Mouse (Mus musculus) thymus, adult 2 months (tissue): ENCODE results near the gene AI593442. TPM values are rescaled to one million over a fixed set of nuclear protein-coding genes. Genes with fewer than 3 reads are reported as not detected.

Experiments used
- DNase-seq: peaks from one replicate; pipeline ENCODE4 v3.0.0; 2021
- H3K27ac ChIP-seq: fragments of 200-500 bp; 2 replicates; pipeline ENCODE4 v1.5.1; 2012; ENCODE audit warnings: low read length, control low read depth; ENCODE audit not compliant: control insufficient read depth, insufficient read depth
- H3K27me3 ChIP-seq: fragments of 200-500 bp; 2 replicates; pipeline ENCODE4 v1.6.1; 2012; ENCODE audit warnings: mild to moderate bottlenecking, low read length, moderate library complexity, mixed read lengths; ENCODE audit not compliant: control insufficient read depth, insufficient read depth
- H3K36me3 ChIP-seq: fragments of 200-500 bp; 2 replicates; pipeline ENCODE4 v1.6.1; 2012; ENCODE audit warnings: mild to moderate bottlenecking, low read length, moderate library complexity; ENCODE audit not compliant: control insufficient read depth, insufficient read depth
- H3K4me1 ChIP-seq: fragments of 200-500 bp; replicated peaks from 2 replicates; pipeline ENCODE4 v1.6.1; 2012; ENCODE audit warnings: low read length; ENCODE audit not compliant: control insufficient read depth, insufficient read depth
- H3K4me3 ChIP-seq: fragments of 200-500 bp; 2 replicates; pipeline ENCODE4 v1.5.1; 2012; ENCODE audit warnings: mild to moderate bottlenecking, low read length, control low read depth, moderate library complexity; ENCODE audit not compliant: control insufficient read depth, insufficient read depth
- CTCF ChIP-seq: fragments of 200-500 bp; IDR thresholded peaks from 2 replicates; pipeline ENCODE4 v1.5.1; 2012; ENCODE audit warnings: mild to moderate bottlenecking, control low read depth, low read length, moderate library complexity, borderline replicate concordance; ENCODE audit not compliant: control insufficient read depth, poor library complexity, insufficient read depth; ENCODE audit errors: extremely low read depth
- POLR2A ChIP-seq: fragments of 200-500 bp; IDR thresholded peaks from 2 replicates; pipeline ENCODE4 v1.6.1; 2012; ENCODE audit warnings: mild to moderate bottlenecking, low read length, control low read depth, moderate library complexity; ENCODE audit not compliant: control insufficient read depth, poor library complexity, insufficient read depth; ENCODE audit errors: extremely low read depth
- WGBS: fragments of 180-500 bp; shearing (Covaris S2); methylation state at CpG from one replicate; pipeline ENCODE4 v1.1.7; 2018; 5-methylcytosine and 5-hydroxymethylcytosine counted together
- polyA plus RNA-seq: library from polyadenylated mRNA; depleted of rRNA; stranded (reverse); fragments of >200 nt; gene quantifications from 2 replicates; pipeline ENCODE4 v1.2.3, GENCODE M21; 2012

Gene AI593442
- polyA plus RNA-seq, 1 experiment: 0.05 TPM

GRCm38 (mm10) chr9:52644156-52644555 lies 35.4 kb downstream of the AI593442 start:
- H3K27me3 ChIP-seq: no peaks in the 10 kb centered on the region
- H3K27ac ChIP-seq: no peak overlapping the region
- H3K4me3 ChIP-seq: no peak overlapping the region
- no peaks in the 10 kb centered on the region for H3K36me3 ChIP-seq
- 92% methylated on average over 4 of the region's 4 CpGs for WGBS
- H3K4me1 ChIP-seq: no peaks in the 10 kb centered on the region
- no peak for DNase-seq
- TF ChIP-seq CTCF: no peak
- no peak for TF ChIP-seq POLR2A

GRCm38 (mm10) chr9:52635991-52636390 lies 43.6 kb downstream of the AI593442 start:
- H3K36me3 ChIP-seq: no peaks in the 10 kb centered on the region
- H3K4me3 ChIP-seq: no peak overlapping the region
- no peak overlapping the region for H3K27ac ChIP-seq
- DNase-seq: no peak
- TF ChIP-seq CTCF (no peak), POLR2A (no peak)
- no peaks in the 10 kb centered on the region for H3K27me3 ChIP-seq
- WGBS: 81% methylated on average over 2 of the region's 2 CpGs
- H3K4me1 ChIP-seq: no peaks in the 10 kb centered on the region

GRCm38 (mm10) chr9:52623926-52624325 lies 55.7 kb downstream of the AI593442 start:
- Histone ChIP-seq H3K36me3 (no peaks in the 10 kb centered on the region), H3K4me3 (no peak overlapping the region), H3K27me3 (no peaks in the 10 kb centered on the region), H3K4me1 (no peaks in the 10 kb centered on the region), H3K27ac (no peak overlapping the region)
- no peak for DNase-seq
- 36% methylated on average over 4 of the region's 4 CpGs for WGBS
- TF ChIP-seq CTCF (no peak), POLR2A (no peak)
